Mouse (Mus musculus): Measurements from ENCODE around the gene Gli3. TPM values are rescaled to one million over a fixed set of nuclear protein-coding genes. Genes with fewer than 3 reads are reported as not detected.

The Gli3 gene
- total and polyA plus RNA-seq, 3 experiments = 0.11 TPM; not detected in 2

DNA sequence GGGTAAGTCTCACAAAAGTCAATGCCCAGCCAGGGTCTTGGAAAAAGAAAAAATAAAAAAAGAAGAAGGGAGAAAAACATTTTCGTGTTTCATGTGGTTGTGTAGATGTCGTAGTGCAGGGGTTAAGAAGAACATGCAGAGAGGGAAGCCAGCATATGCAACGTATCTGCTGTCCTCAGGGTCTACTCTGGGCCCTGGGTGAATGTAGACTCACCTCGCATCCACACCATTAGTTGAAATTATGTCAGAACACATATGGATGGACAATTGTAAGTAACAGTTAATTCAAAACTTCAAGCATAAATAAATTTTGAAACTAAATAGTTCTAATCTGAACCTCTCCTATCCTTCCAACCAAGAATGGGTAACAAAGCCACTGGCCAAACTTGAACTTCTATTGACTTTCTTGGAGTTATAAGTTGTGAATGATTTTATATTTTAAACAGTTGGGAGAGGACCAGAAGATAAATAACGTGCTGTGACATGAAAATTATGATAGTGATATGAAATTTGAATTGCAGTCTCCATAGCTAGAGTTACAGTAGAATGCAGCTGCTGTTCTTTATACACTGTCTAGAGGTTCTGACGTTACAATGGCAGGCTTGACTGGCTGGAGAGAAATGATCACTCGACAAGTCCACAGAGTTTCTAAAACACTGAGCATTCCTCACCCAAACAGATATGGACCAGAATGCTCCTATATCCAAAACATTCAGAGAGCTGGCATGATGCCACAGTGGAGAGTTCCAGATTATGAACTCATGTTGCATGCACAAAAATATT is 16.1 kb upstream of the Gli3 start:
- no peak for DNase-seq (ENCODE audit: low spot score)
- no peaks in the 10 kb centered on the region for H3K27me3 ChIP-seq (ENCODE audit: insufficient read depth, low read length)
- H3K4me1 ChIP-seq (ENCODE audit: insufficient read depth, low read depth, low read length) = no peaks in the 10 kb centered on the region
- no peaks in the 10 kb centered on the region for H3K36me3 ChIP-seq (replicated peaks)
- no peak for ATAC-seq (ENCODE audit: extremely low read depth, insufficient number of reproducible peaks, low FRiP score, poor library complexity, severe bottlenecking)
- H3K9me3 ChIP-seq (replicated peaks) = no peaks in the 10 kb centered on the region
- H3K4me3 ChIP-seq (ENCODE audit: low read depth, low read length) = no peak overlapping the region
- no peak for TF ChIP-seq GATA2 (IDR thresholded peaks at IDR 0.05; ENCODE audit: borderline replicate concordance, low read depth, low read length)
- TF ChIP-seq TAL1 (conservative IDR thresholded peaks at IDR 0.05; ENCODE audit: low read depth, low read length) = no peak
- no peak for TF ChIP-seq CTCF (IDR thresholded peaks at IDR 0.05; ENCODE audit: low read depth, low read length)
- TF ChIP-seq GATA1 (IDR thresholded peaks at IDR 0.05; ENCODE audit: borderline replicate concordance, low read length) = no peak
- no peak for TF ChIP-seq POLR2AphosphoS5 (IDR thresholded peaks at IDR 0.05; ENCODE audit: insufficient replicate concordance, low read depth, low read length)

DNA sequence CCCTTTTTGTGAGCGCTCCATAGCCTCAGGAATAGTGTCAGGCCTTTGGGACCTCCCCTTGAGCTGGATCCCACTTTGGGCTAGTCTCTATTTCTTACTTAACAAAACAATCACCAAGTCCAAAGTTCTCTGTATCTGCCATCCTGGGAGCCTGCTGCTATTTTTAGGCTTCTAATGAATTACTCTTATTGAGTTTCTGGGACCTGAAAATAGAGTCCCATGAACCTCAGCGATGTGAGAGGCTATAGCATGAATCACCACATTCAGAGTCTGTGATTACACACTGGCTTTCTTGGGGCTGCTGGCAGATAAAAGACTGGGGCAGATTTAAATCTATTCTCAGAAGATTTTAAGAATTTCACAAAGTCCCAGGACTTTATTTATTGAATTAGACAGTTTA is 12.1 kb upstream of the Gli3 start:
- Histone ChIP-seq H3K36me3 (replicated peaks) (no peaks in the 10 kb centered on the region), H3K4me1 (ENCODE audit: insufficient read depth, low read depth, low read length) (no peaks in the 10 kb centered on the region), H3K9me3 (replicated peaks) (no peaks in the 10 kb centered on the region), H3K27me3 (ENCODE audit: insufficient read depth, low read length) (no peaks in the 10 kb centered on the region), H3K4me3 (ENCODE audit: low read depth, low read length) (no peak overlapping the region)
- ATAC-seq (ENCODE audit: extremely low read depth, insufficient number of reproducible peaks, low FRiP score, poor library complexity, severe bottlenecking) (no peak), DNase-seq (ENCODE audit: low spot score) (no peak)
- TF ChIP-seq GATA2 (IDR thresholded peaks at IDR 0.05; ENCODE audit: borderline replicate concordance, low read depth, low read length) (no peak), POLR2AphosphoS5 (IDR thresholded peaks at IDR 0.05; ENCODE audit: insufficient replicate concordance, low read depth, low read length) (no peak), TAL1 (conservative IDR thresholded peaks at IDR 0.05; ENCODE audit: low read depth, low read length) (no peak), CTCF (IDR thresholded peaks at IDR 0.05; ENCODE audit: low read depth, low read length) (no peak), GATA1 (IDR thresholded peaks at IDR 0.05; ENCODE audit: borderline replicate concordance, low read length) (no peak)

DNA sequence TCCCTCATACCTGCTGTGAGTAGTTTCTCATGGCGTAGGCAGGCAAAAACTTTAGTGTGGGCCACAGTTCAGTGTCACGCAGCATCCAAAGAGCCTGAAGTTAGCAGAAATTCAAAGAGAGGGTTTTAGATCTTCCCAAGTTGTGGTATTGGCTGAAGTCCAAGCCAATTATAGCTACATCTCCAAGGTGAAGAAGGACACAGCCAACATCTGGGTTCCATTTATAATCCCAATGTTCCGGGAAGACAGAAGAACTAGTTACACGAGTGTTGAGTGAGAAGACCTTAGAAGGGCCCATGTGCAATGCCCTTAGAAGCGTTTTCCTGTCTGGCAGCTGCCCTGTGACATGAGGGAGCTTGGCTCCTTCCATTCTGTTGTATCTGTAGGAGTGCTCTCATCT is 5.2 kb upstream of the Gli3 start:
- no peak for ATAC-seq (ENCODE audit: extremely low read depth, insufficient number of reproducible peaks, low FRiP score, poor library complexity, severe bottlenecking)
- Histone ChIP-seq H3K9me3 (replicated peaks) (peaks cover 2% of the 10 kb centered on the region; the same call in 1 of the 2 replicates), H3K4me3 (ENCODE audit: low read depth, low read length) (no peak overlapping the region), H3K36me3 (replicated peaks) (no peaks in the 10 kb centered on the region), H3K4me1 (ENCODE audit: insufficient read depth, low read depth, low read length) (no peaks in the 10 kb centered on the region), H3K27me3 (ENCODE audit: insufficient read depth, low read length) (no peaks in the 10 kb centered on the region)
- TF ChIP-seq GATA2 (IDR thresholded peaks at IDR 0.05; ENCODE audit: borderline replicate concordance, low read depth, low read length) (no peak), CTCF (IDR thresholded peaks at IDR 0.05; ENCODE audit: low read depth, low read length) (no peak), TAL1 (conservative IDR thresholded peaks at IDR 0.05; ENCODE audit: low read depth, low read length) (no peak), GATA1 (IDR thresholded peaks at IDR 0.05; ENCODE audit: borderline replicate concordance, low read length) (no peak), POLR2AphosphoS5 (IDR thresholded peaks at IDR 0.05; ENCODE audit: insufficient replicate concordance, low read depth, low read length) (no peak)
- no peak for DNase-seq (ENCODE audit: low spot score)

DNA sequence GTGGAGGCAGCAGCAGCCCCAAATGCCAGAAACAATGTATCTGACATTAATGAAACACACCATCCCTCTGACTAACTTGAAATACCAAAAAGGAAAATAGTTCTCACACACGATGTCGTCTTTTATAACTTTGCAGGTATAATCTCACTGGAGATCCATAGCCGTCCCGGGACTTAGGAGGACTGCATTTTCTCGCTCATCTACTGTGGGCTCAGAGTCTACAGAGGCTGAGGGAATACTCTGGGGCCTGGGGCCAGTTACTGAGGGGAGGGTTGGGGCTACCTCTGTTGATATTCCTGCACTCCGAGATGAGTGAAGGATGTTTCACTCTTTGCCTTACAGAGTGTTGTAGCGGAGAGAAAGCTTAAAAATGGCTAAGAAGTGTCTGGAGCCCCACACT is 1.1 kb upstream of the Gli3 start:
- ATAC-seq (ENCODE audit: extremely low read depth, insufficient number of reproducible peaks, low FRiP score, poor library complexity, severe bottlenecking) (no peak), DNase-seq (ENCODE audit: low spot score) (no peak)
- H3K4me3 ChIP-seq (ENCODE audit: low read depth, low read length) = no peak overlapping the region
- H3K36me3 ChIP-seq (replicated peaks) = no peaks in the 10 kb centered on the region
- no peak for TF ChIP-seq GATA1 (IDR thresholded peaks at IDR 0.05; ENCODE audit: borderline replicate concordance, low read length)
- TF ChIP-seq TAL1 (conservative IDR thresholded peaks at IDR 0.05; ENCODE audit: low read depth, low read length) = no peak
- no peak for TF ChIP-seq CTCF (IDR thresholded peaks at IDR 0.05; ENCODE audit: low read depth, low read length)
- TF ChIP-seq GATA2 (IDR thresholded peaks at IDR 0.05; ENCODE audit: borderline replicate concordance, low read depth, low read length) = no peak
- TF ChIP-seq POLR2AphosphoS5 (IDR thresholded peaks at IDR 0.05; ENCODE audit: insufficient replicate concordance, low read depth, low read length) = no peak
- H3K9me3 ChIP-seq (replicated peaks) = peaks cover 17% of the 10 kb centered on the region
- no peaks in the 10 kb centered on the region for H3K27me3 ChIP-seq (ENCODE audit: insufficient read depth, low read length)
- no peaks in the 10 kb centered on the region for H3K4me1 ChIP-seq (ENCODE audit: insufficient read depth, low read depth, low read length)

- Histone ChIP-seq H3K36me3 (replicated peaks) (no peaks in the 10 kb centered on the region), H3K4me1 (ENCODE audit: insufficient read depth, low read depth, low read length) (no peaks in the 10 kb centered on the region), H3K27me3 (ENCODE audit: insufficient read depth, low read length) (no peaks in the 10 kb centered on the region), H3K9me3 (replicated peaks) (peaks cover 17% of the 10 kb centered on the region), H3K4me3 (ENCODE audit: low read depth, low read length) (no peak overlapping the region)
- ATAC-seq (ENCODE audit: extremely low read depth, insufficient number of reproducible peaks, low FRiP score, poor library complexity, severe bottlenecking) (no peak), DNase-seq (ENCODE audit: low spot score) (no peak)
- TF ChIP-seq CTCF (IDR thresholded peaks at IDR 0.05; ENCODE audit: low read depth, low read length) (no peak), GATA1 (IDR thresholded peaks at IDR 0.05; ENCODE audit: borderline replicate concordance, low read length) (no peak), TAL1 (conservative IDR thresholded peaks at IDR 0.05; ENCODE audit: low read depth, low read length) (no peak), POLR2AphosphoS5 (IDR thresholded peaks at IDR 0.05; ENCODE audit: insufficient replicate concordance, low read depth, low read length) (no peak), GATA2 (IDR thresholded peaks at IDR 0.05; ENCODE audit: borderline replicate concordance, low read depth, low read length) (no peak)
These were observed 551 bp downstream of the Gli3 start for GRCm38 (mm10) chr13:15463492-15464080.

GRCm38 (mm10) chr13:15464081-15464526 is 1.1 kb downstream of the Gli3 start:
- no peaks in the 10 kb centered on the region for H3K27me3 ChIP-seq (ENCODE audit: insufficient read depth, low read length)
- ATAC-seq (ENCODE audit: extremely low read depth, insufficient number of reproducible peaks, low FRiP score, poor library complexity, severe bottlenecking) (no peak), DNase-seq (ENCODE audit: low spot score) (no peak)
- H3K9me3 ChIP-seq (replicated peaks) = peaks cover 17% of the 10 kb centered on the region
- TF ChIP-seq CTCF (IDR thresholded peaks at IDR 0.05; ENCODE audit: low read depth, low read length) (no peak), TAL1 (conservative IDR thresholded peaks at IDR 0.05; ENCODE audit: low read depth, low read length) (no peak), POLR2AphosphoS5 (IDR thresholded peaks at IDR 0.05; ENCODE audit: insufficient replicate concordance, low read depth, low read length) (no peak), GATA1 (IDR thresholded peaks at IDR 0.05; ENCODE audit: borderline replicate concordance, low read length) (no peak), GATA2 (IDR thresholded peaks at IDR 0.05; ENCODE audit: borderline replicate concordance, low read depth, low read length) (no peak)
- no peak overlapping the region for H3K4me3 ChIP-seq (ENCODE audit: low read depth, low read length)
- no peaks in the 10 kb centered on the region for H3K36me3 ChIP-seq (replicated peaks)
- no peaks in the 10 kb centered on the region for H3K4me1 ChIP-seq (ENCODE audit: insufficient read depth, low read depth, low read length)
